Mouse (Mus musculus) heart, embryonic 14.5 days (tissue): ENCODE data around the gene 4933402N03Rik. TPM values are rescaled to one million over a fixed set of nuclear protein-coding genes. Genes with fewer than 3 reads are reported as not detected.

ENCODE experiments used
- ATAC-seq: fragments of 200-750 bp; cut with Nextera tagmentation; 2 replicates; pipeline ENCODE4 v1.8.0; 2017; ENCODE audit warnings: low read depth, moderate TSS enrichment; ENCODE audit not compliant: insufficient number of reproducible peaks, insufficient read depth, low FRiP score
- H3K27ac ChIP-seq, 2 experiments: fragments of 200-500 bp in 1 of 2; fragments of 300-500 bp in 1 of 2; sonication (generic) in 1 of 2; replicated peaks in 1 of 2; 2 replicates each; pipeline ENCODE4 v1.5.1; 2012 to 2014; ENCODE audit warnings: low read depth in 2 of 2, low read length in 2 of 2, control low read depth in 1 of 2, mild to moderate bottlenecking in 1 of 2, mixed read lengths in 1 of 2; ENCODE audit not compliant: control insufficient read depth in 1 of 2, insufficient read depth in 1 of 2
- H3K27me3 ChIP-seq: fragments of 300-500 bp; sonication (generic); 2 replicates; pipeline ENCODE4 v1.6.1; 2014; ENCODE audit warnings: mild to moderate bottlenecking, low read length, control low read depth; ENCODE audit not compliant: control insufficient read depth, insufficient read depth
- H3K36me3 ChIP-seq: fragments of 300-500 bp; sonication (generic); 2 replicates; pipeline ENCODE4 v1.6.1; 2014; ENCODE audit warnings: mild to moderate bottlenecking, control low read depth, low read length, mixed read lengths; ENCODE audit not compliant: control insufficient read depth, insufficient read depth
- H3K4me1 ChIP-seq, 2 experiments: fragments of 200-500 bp in 1 of 2; fragments of 300-500 bp in 1 of 2; sonication (generic) in 1 of 2; 2 replicates each; pipeline ENCODE4 v1.6.1; 2012 to 2014; ENCODE audit warnings: low read length in 2 of 2, control low read depth in 1 of 2, mixed read lengths in 1 of 2; ENCODE audit not compliant: control insufficient read depth in 2 of 2, insufficient read depth in 2 of 2
- H3K4me2 ChIP-seq: fragments of 300-500 bp; sonication (generic); 2 replicates; pipeline ENCODE4 v1.6.1; 2014; ENCODE audit warnings: mild to moderate bottlenecking, low read length
- H3K4me3 ChIP-seq, 2 experiments: fragments of 200-500 bp in 1 of 2; fragments of 300-500 bp in 1 of 2; sonication (generic) in 1 of 2; 2 replicates each; pipeline ENCODE4 v1.5.1; 2012 to 2014; ENCODE audit warnings: low read length in 2 of 2, mild to moderate bottlenecking in 2 of 2, control low read depth in 1 of 2, low read depth in 1 of 2, moderate library complexity in 1 of 2; ENCODE audit not compliant: control insufficient read depth in 1 of 2, insufficient read depth in 1 of 2
- H3K9ac ChIP-seq: fragments of 300-500 bp; sonication (generic); 2 replicates; pipeline ENCODE4 v1.6.1; 2014; ENCODE audit warnings: mild to moderate bottlenecking, low read length
- H3K9me3 ChIP-seq: fragments of 300-500 bp; sonication (generic); 2 replicates; pipeline ENCODE4 v1.6.1; 2016; ENCODE audit warnings: low read length, control low read depth; ENCODE audit not compliant: control insufficient read depth
- WGBS: fragments of 180-500 bp; shearing (Covaris S2); extraction: QIAGEN DNeasy Blood & Tissue Kit; methylation state at CpG from one replicate; pipeline ENCODE4 v1.1.7; 2014; 5-methylcytosine and 5-hydroxymethylcytosine counted together
- polyA plus RNA-seq: library from polyadenylated mRNA; unstranded; fragments of >200 nt; fragmentation: Nextera tagmentation; extraction: Ambion mirVana; gene quantifications from 2 replicates; pipeline ENCODE4 v1.2.1, GENCODE M21; 2014

The 4933402N03Rik gene
- polyA plus RNA-seq, 1 experiment from 2014 or later: not detected

DNA sequence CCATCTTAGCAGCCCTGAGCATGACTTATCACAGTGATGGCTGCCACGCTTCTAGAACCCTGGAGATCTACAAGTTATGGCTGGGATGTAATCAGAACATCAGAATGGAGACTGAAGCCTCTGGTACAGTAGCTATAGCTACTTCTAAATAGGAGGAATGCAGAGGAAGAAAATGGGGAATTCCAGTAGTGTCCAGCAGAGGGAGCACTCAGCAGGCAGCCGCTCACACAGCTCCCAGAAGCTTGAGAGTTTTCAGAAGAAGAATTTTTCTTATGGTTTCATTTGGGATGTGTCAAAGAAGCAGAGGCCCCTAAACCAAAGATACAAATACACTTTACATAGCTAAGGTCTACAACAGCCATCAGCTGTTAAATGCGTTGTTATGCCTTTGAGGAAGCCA, 33.6 kb downstream of the 4933402N03Rik start:
- no peaks in the 10 kb centered on the region for H3K27me3 ChIP-seq
- no peak overlapping the region for H3K4me3 ChIP-seq
- no peak for ATAC-seq
- 0 out of 4 replicates have a peak, but pooled peaks cover 3 to 8% of the 10 kb centered on the region in 2 experiments for H3K4me1 ChIP-seq
- no peaks in the 10 kb centered on the region for H3K9me3 ChIP-seq
- H3K36me3 ChIP-seq: no peaks in the 10 kb centered on the region
- no peak overlapping the region for H3K27ac ChIP-seq
- H3K9ac ChIP-seq: no peak overlapping the region
- 32% methylated on average over 3 of the region's 3 CpGs for WGBS
- no peak overlapping the region for H3K4me2 ChIP-seq

Other genes with a start within 250 kb of the 4933402N03Rik start
- gene Htra1, start 210.2 kb downstream of the 4933402N03Rik start, polyA plus RNA-seq: 60.0 and 73.5 TPM in 2 replicates
- gene Dmbt1, start 114.3 kb downstream of the 4933402N03Rik start, polyA plus RNA-seq: not detected in 2 replicates
- 0.26 and 0.61 TPM in 2 replicates for gene 5430419D17Rik, start 28.1 kb upstream of the 4933402N03Rik start, polyA plus RNA-seq
- 0.39 and 1.1 TPM in 2 replicates for gene Cuzd1, start 176.0 kb upstream of the 4933402N03Rik start, polyA plus RNA-seq
- not detected in 2 replicates for gene Fam24b, start 183.2 kb upstream of the 4933402N03Rik start, polyA plus RNA-seq
- not detected in 2 replicates for gene Fam24a, start 187.6 kb upstream of the 4933402N03Rik start, polyA plus RNA-seq
- 17.1 and 17.4 TPM in 2 replicates for gene 2310057M21Rik, start 216.4 kb upstream of the 4933402N03Rik start, polyA plus RNA-seq
- gene Pstk, start 224.8 kb upstream of the 4933402N03Rik start, polyA plus RNA-seq: 88.8 and 98.9 TPM in 2 replicates